27 mouse cellular contexts compared by ENCODE assay signal in genomic region chr16:56286977-56287376, GRCm38 (mm10).
"Had no signal": no experiment of that assay in that cellular context is flagged by ENCODE, and none has a peak within 500 bp of the region (broad histone marks: within the 10 kb centered on the region; RNA-seq: fewer than 3 reads in every experiment).

No protein-coding gene starts in this region.

- H3K36me3 ChIP-seq: heart, embryonic 13.5 days; heart, embryonic 15.5 days; hindbrain, embryonic 12.5 days; kidney, embryonic 15.5 days; limb, embryonic 10.5 days; limb, embryonic 12.5 days; liver, embryonic 13.5 days had no signal

- DNase-seq: forebrain, postnatal 0 days; gastrocnemius, postnatal 14 days; gastrocnemius, postnatal 36 days; heart, adult 11 months; heart, adult 2 months; heart, postnatal 14 days; heart, postnatal 36 days; kidney, adult 18-20 months; kidney, adult 9 months; kidney, postnatal 14 days; kidney, postnatal 4 days; liver, embryonic 13.5 days; lung, adult 18-20 months had no signal

- H3K9ac ChIP-seq: forebrain, postnatal 0 days; heart, embryonic 13.5 days; heart, embryonic 15.5 days; hindbrain, embryonic 12.5 days; hindbrain, embryonic 14.5 days; kidney, embryonic 15.5 days; limb, embryonic 12.5 days; liver, embryonic 13.5 days had no signal

- H3K4me3 ChIP-seq: heart, adult 2 months; heart, embryonic 13.5 days; heart, embryonic 15.5 days; hindbrain, embryonic 12.5 days; kidney, embryonic 15.5 days; layer of hippocampus, adult 2 months; left cerebral cortex, adult 2 months; limb, embryonic 10.5 days; limb, embryonic 12.5 days; liver, embryonic 13.5 days had no signal

- H3K4me1 ChIP-seq: heart, embryonic 13.5 days; heart, embryonic 15.5 days; hindbrain, embryonic 12.5 days; kidney, embryonic 15.5 days; limb, embryonic 10.5 days; limb, embryonic 12.5 days; liver, embryonic 13.5 days had no signal

- H3K27ac ChIP-seq: heart, adult 2 months; heart, embryonic 13.5 days; heart, embryonic 15.5 days; hindbrain, embryonic 12.5 days; hindbrain, embryonic 14.5 days; kidney, embryonic 15.5 days; kidney, postnatal 0 days; layer of hippocampus, adult 2 months; left cerebral cortex, adult 2 months; limb, embryonic 10.5 days; limb, embryonic 12.5 days; liver, embryonic 13.5 days had no signal

- H3K9me3 ChIP-seq: heart, embryonic 13.5 days; heart, embryonic 15.5 days; hindbrain, embryonic 12.5 days; kidney, embryonic 15.5 days; limb, embryonic 10.5 days; limb, embryonic 12.5 days; liver, embryonic 13.5 days had no signal

- H3K4me2 ChIP-seq: heart, embryonic 11.5 days; heart, embryonic 13.5 days; heart, embryonic 15.5 days; hindbrain, embryonic 12.5 days; hindbrain, embryonic 14.5 days; kidney, embryonic 15.5 days; limb, embryonic 12.5 days; liver, embryonic 13.5 days had no signal

- H3K27me3 ChIP-seq: heart, embryonic 13.5 days; heart, embryonic 15.5 days; hindbrain, embryonic 12.5 days; kidney, embryonic 15.5 days; limb, embryonic 12.5 days; liver, embryonic 13.5 days had no signal

- ATAC-seq: forebrain, postnatal 0 days; hindbrain, embryonic 16.5 days; inflammation-experienced regulatory T-cells, adult 6 months; intestine, postnatal 0 days had no signal
